Mouse (Mus musculus) left cerebral cortex, adult 8-10 months (tissue): ENCODE results near the gene Gm21497. TPM values are rescaled to one million over a fixed set of nuclear protein-coding genes. Genes with fewer than 3 reads are reported as not detected.
"Not testable (repeated sequence)": the region's sequence is repeated elsewhere in the genome, so short reads cannot be mapped to it uniquely, and the experiment has no call there.

Experiments used
- DNase-seq, 2 experiments: peaks; one replicate each; pipeline ENCODE4 v3.0.0; 2022; ENCODE audit warnings: low spot score in 2 of 2
- total RNA-seq, 4 experiments: library from RNA; stranded (reverse); gene quantifications; 2 replicates each; pipeline ENCODE4 v1.2.4; 2022

Gene Gm21497
- not detected for total RNA-seq

GRCm38 (mm10) chrY:61646446-61646845 is at the start of gene Gm21497:
Gene Gm21497 (plus strand): TSS chrY:61646746.
- DNase-seq, result not testable (repeated sequence)
